Mouse (Mus musculus) cerebellum, adult 2 months (tissue): ENCODE results near the gene Mon1a. TPM values are rescaled to one million over a fixed set of nuclear protein-coding genes. Genes with fewer than 3 reads are reported as not detected.

ENCODE experiments used
- DNase-seq, 2 experiments: peaks; one replicate each; pipeline ENCODE4 v3.0.0; 2021
- H3K27ac ChIP-seq: fragments of 200-500 bp; 2 replicates; pipeline ENCODE4 v1.5.1; 2012; ENCODE audit warnings: low read length, control low read depth, inconsistent platforms; ENCODE audit not compliant: insufficient read depth
- H3K27me3 ChIP-seq: fragments of 200-500 bp; 2 replicates; pipeline ENCODE4 v1.6.1; 2012; ENCODE audit warnings: inconsistent platforms, mild to moderate bottlenecking, low read length, moderate library complexity; ENCODE audit not compliant: control insufficient read depth, insufficient read depth
- H3K4me1 ChIP-seq: fragments of 200-500 bp; 2 replicates; pipeline ENCODE4 v1.6.1; 2011; ENCODE audit warnings: low read length; ENCODE audit not compliant: control insufficient read depth, insufficient read depth
- H3K4me3 ChIP-seq: fragments of 200-500 bp; replicated peaks from 2 replicates; pipeline ENCODE3; 2011; ENCODE audit warnings: mild to moderate bottlenecking, low read depth, low read length, control low read depth; ENCODE audit not compliant: insufficient read depth
- CTCF ChIP-seq: fragments of 200-500 bp; IDR thresholded peaks from 2 replicates; pipeline ENCODE4 v1.5.1; 2011; ENCODE audit warnings: low read depth, mild to moderate bottlenecking, control low read depth, low read length, moderate library complexity, borderline replicate concordance; ENCODE audit not compliant: insufficient read depth
- POLR2A ChIP-seq: fragments of 200-500 bp; IDR thresholded peaks from 2 replicates; pipeline ENCODE4 v1.6.1; 2011; ENCODE audit warnings: low read length, control low read depth, borderline replicate concordance; ENCODE audit not compliant: insufficient read depth
- WGBS: fragments of 180-500 bp; shearing (Covaris S2); methylation state at CpG from one replicate; pipeline ENCODE4 v1.1.7; 2018; 5-methylcytosine and 5-hydroxymethylcytosine counted together
- polyA plus RNA-seq: library from polyadenylated mRNA; depleted of rRNA; stranded (reverse); fragments of >200 nt; gene quantifications from 2 replicates; pipeline ENCODE4 v1.2.3, GENCODE M21; 2012

The Mon1a gene
- polyA plus RNA-seq, 1 experiment, result 34.4 TPM

GRCm38 (mm10) chr9:107927749-107928148 lies 39.8 kb downstream of the Mon1a start:
- DNase-seq, result no peak
- WGBS, result 42% methylated on average over 5 of the region's 5 CpGs
- no peaks in the 10 kb centered on the region for H3K27me3 ChIP-seq
- TF ChIP-seq CTCF, result no peak
- no peak for TF ChIP-seq POLR2A
- H3K4me3 ChIP-seq, result no peak overlapping the region
- no peak overlapping the region for H3K27ac ChIP-seq
- no peaks in the 10 kb centered on the region for H3K4me1 ChIP-seq

GRCm38 (mm10) chr9:107928169-107928568 lies 40.2 kb downstream of the Mon1a start, which contains the start of gene Actl11:
Gene Actl11 (plus strand): TSS chr9:107928469.
- WGBS, result 71% methylated on average over 3 of the region's 3 CpGs
- Histone ChIP-seq H3K27me3 (no peaks in the 10 kb centered on the region), H3K4me1 (no peaks in the 10 kb centered on the region), H3K4me3 (no peak within 1 kb of the TSS), H3K27ac (no peak within 1 kb of the TSS)
- TF ChIP-seq POLR2A, result no peak
- TF ChIP-seq CTCF, result no peak
- no peak for DNase-seq

- Histone ChIP-seq H3K4me3 (no peak overlapping the region), H3K27ac (no peak overlapping the region), H3K4me1 (peaks cover 3% of the 10 kb centered on the region), H3K27me3 (no peaks in the 10 kb centered on the region)
- WGBS, result 61% methylated on average over 4 of the region's 4 CpGs
- no peak for DNase-seq
- TF ChIP-seq CTCF, result no peak
- TF ChIP-seq POLR2A, result no peak
Measured at GRCm38 (mm10) chr9:107932221-107932620, 44.3 kb downstream of the Mon1a start.

DNA sequence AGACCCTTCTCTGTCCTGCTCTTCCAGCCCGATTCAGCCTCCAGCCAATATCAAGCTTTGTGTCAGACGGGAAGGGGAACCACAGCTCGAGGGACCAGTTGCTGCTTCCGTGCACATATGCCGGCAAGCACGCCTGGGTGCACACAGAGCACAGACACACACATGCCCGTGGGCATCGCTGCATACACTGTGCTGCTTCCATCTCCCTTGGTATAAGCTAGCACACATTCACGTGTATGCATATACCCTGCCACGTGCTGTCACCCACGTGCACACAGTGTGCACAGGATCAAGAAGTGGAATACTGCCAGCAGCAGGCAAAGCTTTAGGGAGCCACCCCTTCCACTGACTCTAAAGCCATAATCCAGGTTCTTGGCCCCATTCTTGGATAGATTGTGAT lies 46.2 kb downstream of the Mon1a start:
- Histone ChIP-seq H3K4me3 (no peak overlapping the region), H3K27me3 (no peaks in the 10 kb centered on the region), H3K4me1 (peaks cover 3% of the 10 kb centered on the region), H3K27ac (no peak overlapping the region)
- DNase-seq, result no peak
- WGBS, result 29% methylated on average over 11 of the region's 11 CpGs
- TF ChIP-seq POLR2A (no peak), CTCF (no peak)

DNA sequence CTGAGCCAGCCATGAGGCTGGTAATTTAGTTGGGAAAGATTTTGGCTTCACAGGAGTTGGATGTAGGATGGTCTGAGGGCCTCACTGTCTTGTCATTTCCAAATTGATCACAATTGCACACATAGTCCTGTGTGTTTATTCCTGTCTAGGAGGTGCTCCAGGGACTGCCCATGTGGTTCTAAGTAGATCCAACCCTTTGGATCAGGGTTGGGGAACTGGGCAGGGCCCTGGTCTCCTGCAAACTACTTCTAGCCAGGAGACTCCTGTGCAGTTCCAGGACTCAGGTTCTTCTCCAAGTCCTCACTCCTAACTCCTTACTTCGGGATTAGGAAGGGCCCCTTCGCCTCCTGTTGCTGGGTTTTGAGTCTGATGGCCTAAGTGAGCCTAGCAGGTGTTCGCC lies 47.4 kb downstream of the Mon1a start, which contains the start of gene Camkv:
Gene Camkv (plus strand): TSS at position 301 of the 400 bp plus-strand sequence.
- Histone ChIP-seq H3K4me3 (peak within 1 kb of the TSS; percentile 44), H3K27ac (no peak within 1 kb of the TSS), H3K4me1 (peaks cover 3% of the 10 kb centered on the region), H3K27me3 (no peaks in the 10 kb centered on the region)
- TF ChIP-seq CTCF, result no peak
- TF ChIP-seq POLR2A, result no peak
- WGBS, result 26% methylated on average over 3 of the region's 3 CpGs
- DNase-seq, result no peak

DNA sequence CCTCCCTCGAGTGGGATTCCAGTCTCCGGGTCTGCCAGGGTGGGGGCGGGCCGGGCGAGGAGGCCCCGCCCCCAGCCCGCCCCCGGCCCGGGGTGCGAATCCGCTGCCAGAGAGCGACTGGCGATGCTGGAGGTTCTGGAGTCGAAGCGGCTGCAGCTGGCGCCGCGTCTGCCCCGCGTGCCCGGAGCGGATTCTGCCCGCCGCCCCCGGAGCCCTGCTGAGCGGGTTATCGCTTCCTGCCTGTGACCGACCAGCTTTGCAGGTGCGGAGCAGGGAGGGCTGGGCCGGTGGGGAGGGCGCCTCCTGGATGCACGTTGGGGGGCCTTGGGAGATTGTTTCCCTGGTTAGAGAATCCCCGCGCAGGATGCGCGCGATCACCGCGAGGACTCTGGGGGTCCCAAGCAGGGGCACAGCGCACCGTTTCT lies 47.9 kb downstream of the Mon1a start:
- 1% methylated on average over 41 of the region's 41 CpGs for WGBS
- Histone ChIP-seq H3K27me3 (no peaks in the 10 kb centered on the region), H3K4me1 (peaks cover 3% of the 10 kb centered on the region), H3K4me3 (peak overlapping the region; percentile 44), H3K27ac (no peak overlapping the region)
- TF ChIP-seq POLR2A, result no peak
- TF ChIP-seq CTCF, result no peak
- peak; percentile 23 to 31 for DNase-seq

DNA sequence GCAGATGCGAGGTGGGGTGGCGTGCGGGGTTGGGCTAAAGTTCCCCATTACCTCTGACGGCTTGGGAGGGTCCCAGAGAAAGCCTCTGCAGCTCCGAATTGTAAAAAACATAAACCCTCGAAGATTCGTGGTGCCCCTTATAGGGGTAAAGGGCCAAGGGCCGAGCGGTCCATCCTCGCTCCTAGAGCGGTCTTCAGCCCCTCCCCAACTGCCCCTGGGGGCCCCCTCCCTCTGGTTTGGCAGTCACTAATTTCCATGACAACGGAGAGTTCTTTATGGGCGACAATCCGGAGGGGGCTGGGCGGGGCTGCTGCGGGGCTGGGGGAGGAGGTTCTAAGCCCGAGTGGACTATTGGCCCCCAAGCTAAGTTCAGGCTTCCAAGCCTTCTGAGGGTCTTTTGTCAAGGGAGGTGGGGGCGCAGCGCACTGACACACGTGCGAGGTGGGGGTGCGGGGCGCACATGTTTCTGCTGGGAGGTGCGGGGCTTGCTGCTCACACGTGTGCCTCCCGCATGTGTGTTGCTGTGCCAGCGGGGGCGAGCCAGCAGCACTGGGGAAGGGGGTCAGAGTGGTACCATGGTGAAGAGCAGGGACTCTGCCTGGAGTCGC lies 48.4 kb downstream of the Mon1a start:
- no peaks in the 10 kb centered on the region for H3K27me3 ChIP-seq
- no peak overlapping the region for H3K27ac ChIP-seq
- no peak for TF ChIP-seq CTCF
- no peak for TF ChIP-seq POLR2A
- peaks cover 3% of the 10 kb centered on the region for H3K4me1 ChIP-seq
- peak overlapping the region; percentile 44 for H3K4me3 ChIP-seq
- DNase-seq, result no peak
- 7% methylated on average over 29 of the region's 29 CpGs for WGBS

DNA sequence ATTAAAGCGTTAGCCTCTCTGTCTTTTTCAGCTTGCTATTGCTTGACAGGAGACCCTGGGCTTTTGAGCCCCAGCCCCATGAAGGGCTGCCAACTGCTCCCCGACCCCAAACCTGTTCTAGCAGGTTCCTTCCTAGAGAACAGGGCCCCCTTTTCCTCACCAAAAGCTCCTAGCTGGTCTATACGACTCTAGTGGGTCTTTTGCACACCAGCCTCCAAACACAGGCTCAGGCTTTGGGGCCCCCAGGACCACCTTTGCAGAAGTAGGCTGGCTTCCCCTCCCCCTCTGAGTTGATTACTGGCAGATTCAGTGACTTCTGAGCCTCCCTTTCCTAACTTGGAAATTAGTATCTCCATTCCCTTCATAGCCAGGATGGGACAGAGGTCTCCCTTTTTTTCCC lies 48.9 kb downstream of the Mon1a start:
- peaks cover 3% of the 10 kb centered on the region for H3K4me1 ChIP-seq
- no peak overlapping the region for H3K4me3 ChIP-seq
- no peak for DNase-seq
- no peaks in the 10 kb centered on the region for H3K27me3 ChIP-seq
- no peak for TF ChIP-seq POLR2A
- no peak for TF ChIP-seq CTCF
- no peak overlapping the region for H3K27ac ChIP-seq
- WGBS, result 45% methylated on average over 3 of the region's 3 CpGs
